Mouse (Mus musculus) cerebral cortex, adult 2 months (tissue): ENCODE data around the gene Cers3.

Experiments
- WGBS: fragments of 180-500 bp; shearing (Covaris S2); methylation state at CpG from one replicate; pipeline ENCODE4 v1.1.7; 2018; 5-methylcytosine and 5-hydroxymethylcytosine counted together

Gene Cers3

DNA sequence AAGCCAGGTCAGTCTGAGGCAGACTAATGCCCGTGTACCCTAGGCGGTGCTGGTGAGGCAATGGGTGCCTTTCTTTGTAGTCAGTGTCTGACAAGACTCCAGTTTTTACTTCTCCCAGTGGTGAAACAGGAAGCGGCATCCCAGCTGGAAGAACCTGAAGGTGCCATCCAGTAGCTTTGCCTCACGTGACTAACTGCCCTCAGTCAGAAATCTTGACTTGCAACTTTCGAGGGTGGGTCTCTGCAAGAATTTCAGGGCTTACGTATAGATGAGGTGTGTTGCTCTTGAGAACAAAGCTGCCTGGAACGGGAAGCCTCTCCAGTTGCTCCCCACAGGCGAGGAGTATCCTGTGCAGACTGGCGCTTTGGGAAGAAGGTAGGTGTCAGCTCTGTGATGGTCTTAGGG lies at the start of gene Cers3:
Gene Cers3, plus strand, starts transcription at position 128 of the 405 bp plus-strand sequence.
- WGBS = 85% methylated on average over 9 of the region's 9 CpGs

DNA sequence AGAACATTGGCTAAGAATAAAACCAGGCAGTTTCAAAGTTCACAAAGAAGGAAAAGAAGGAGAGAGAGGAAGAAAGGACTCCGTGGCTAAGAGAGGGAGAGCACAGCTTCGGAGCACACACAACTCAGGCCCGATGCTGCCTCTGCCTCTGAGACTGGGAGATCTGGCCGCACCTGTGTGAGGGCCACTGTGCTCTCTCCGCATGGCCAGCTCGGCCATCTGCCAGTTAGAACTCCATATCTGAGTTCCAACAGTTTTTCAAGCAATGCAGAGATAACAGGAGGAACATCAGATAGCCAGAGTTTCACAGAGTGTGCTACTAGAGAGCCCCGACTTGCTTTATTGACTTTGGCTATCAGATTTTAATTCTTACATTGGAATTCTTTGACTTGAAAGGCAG lies 48.8 kb upstream of the Cers3 start:
- 76% methylated on average over 7 of the region's 7 CpGs for WGBS

DNA sequence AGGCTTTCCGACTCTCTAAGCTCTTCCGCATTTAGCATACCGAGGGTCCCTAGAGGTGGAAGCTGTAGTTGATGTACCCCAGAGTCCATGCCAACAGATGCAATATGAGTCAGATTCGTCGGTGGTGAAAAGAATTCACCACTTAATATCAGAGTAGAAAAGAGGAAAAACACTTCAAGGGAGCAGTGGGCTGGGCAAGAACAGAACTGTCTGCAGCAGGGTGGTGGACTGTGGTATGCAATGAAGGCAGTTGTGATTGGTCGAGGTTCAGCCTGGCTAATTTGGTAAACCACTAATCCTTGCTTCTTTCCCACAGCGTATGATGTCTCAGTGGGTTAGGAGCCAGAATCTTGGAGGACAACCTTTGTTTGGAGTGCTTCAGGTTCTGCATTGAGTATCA lies 40.6 kb upstream of the Cers3 start:
- WGBS = 89% methylated on average over 7 of the region's 7 CpGs

DNA sequence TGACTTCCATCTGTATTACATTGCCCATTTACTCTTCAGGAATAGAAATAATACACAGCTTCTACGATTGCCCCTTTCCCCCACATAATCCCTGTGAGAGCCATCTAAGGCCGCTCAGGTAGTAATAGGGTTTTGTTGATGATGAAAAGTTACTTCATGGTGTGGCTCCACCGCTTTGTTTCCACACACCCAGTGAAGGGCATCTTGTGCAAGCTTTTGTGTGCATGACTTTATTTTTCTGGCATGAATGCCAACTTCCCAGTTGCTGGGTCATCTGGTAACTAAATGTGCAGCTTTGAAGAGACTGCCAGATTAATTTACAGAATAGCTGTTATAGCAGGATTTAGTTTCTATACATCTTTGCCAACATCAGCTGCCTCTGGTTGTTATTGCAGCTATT lies 38.7 kb upstream of the Cers3 start:
- WGBS = 88% methylated on average over 3 of the region's 3 CpGs

DNA sequence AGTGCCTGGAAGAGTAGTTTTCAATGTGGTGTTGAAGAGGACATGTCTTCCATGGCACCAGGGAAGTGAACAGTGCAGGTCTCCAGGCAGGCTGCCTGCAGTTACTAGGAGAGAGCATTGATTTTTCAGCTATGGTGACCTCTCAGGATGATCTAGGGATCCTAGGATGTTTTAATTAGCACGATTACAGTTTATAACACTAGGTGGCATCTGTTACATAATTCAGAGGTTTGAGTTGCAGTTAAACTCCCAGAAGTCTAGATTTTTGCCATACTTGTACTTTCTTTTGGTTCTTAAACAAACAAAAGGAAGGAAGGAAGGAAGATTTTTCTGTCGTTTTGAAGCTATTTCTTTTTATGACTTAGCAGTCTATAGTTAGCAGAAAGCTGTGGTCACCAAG lies 32.1 kb upstream of the Cers3 start:
- 22% methylated on average over 2 of the region's 2 CpGs for WGBS

DNA sequence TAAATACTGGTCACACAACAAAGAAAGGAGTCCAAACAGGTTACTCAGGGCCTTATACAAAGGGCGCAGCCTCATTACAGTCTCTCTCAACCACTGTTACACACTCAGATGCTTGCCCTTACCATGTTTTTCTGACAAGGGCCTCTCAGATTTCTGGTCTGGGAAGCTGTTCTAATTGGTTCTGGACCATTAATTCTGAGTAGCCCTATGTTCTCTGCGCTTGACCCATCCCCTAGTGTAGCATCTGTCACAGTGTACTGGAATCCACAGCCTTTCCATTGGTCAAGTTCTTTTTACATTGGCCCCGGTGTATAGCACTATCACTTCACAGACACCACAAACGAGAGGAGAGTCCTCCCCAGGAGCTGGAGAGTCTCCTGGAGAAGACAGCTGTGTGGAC lies 18.8 kb upstream of the Cers3 start:
- WGBS = 90% methylated on average over 4 of the region's 4 CpGs

DNA sequence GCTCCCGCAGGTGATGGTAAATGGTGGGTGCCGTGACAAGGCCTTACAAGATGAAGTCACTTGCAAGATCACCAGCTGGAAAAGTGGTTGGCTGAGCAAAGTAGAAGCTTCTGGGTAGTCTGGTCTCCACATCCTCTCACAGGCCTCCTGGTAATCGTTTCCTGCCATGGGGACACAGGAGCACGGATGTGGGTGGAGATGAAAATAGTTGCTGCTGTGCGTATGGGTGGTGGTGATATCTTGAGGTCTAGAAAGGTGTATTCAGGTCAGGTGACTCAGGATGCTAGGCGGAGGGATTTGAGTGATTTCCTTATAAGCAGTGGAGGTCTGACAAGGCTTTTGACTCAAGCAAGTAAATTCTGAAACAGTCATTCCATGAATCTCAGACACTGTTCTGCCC lies 18.4 kb upstream of the Cers3 start:
- 77% methylated on average over 6 of the region's 6 CpGs for WGBS

DNA sequence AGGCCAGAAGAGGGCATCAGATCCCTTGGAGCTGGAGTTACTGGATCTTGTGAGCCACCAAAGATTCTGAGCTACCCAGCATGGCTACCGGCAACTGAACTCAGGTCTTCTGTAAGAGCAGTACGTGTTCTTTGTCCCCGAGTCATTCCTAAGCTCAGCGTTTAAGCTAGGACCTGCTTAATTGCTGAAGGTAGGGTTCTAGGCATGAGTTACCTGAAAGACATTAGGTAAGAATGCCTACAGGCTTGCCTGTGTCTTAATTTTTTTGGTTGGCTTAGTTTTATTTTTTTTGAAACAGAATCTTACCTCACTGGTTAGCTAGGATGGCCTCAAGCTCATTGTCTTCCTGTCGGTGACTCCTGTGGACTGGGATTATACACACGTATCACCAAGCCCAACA lies 15.2 kb upstream of the Cers3 start:
- WGBS = 96% methylated on average over 6 of the region's 6 CpGs

DNA sequence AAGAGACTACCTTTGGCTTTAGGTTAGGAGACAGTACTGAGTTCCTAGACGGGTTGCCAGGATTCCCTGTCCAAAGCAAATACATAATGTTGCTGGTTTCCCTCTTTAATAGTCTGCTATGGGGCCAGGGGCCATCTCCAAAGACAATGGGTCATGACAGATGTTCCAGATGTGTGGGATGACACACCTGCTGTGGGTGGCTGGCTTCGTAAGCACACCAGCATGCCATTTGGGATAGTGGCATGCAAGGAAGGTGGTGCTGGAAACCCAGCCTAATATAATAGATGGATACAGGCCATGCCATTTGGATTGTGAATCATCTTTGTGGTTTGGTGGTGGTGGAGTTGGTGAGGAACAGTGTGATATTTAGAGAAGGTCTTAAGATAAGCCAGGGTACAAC lies 14.1 kb upstream of the Cers3 start:
- WGBS = 94% methylated on average over 2 of the region's 2 CpGs

DNA sequence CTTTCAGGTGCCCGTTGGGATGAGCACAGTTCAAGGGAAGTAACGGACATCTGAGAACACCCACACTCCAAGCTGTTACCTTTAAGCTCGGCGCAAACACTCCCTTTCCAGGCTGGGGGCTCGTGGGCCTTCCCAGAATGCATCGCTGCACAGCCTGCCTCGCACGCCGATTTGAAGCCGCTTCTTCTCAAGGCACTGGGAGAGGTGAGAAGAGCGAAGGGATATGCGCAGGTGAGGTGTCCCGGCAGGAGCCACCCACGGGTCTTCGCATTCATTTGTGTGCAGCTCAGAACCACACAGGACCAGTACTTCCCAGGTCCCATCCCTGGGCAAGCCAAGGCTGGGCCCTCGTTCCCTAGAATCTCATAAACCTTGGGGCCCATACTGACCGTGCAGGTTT lies 9.9 kb upstream of the Cers3 start:
- 96% methylated on average over 17 of the region's 17 CpGs for WGBS

DNA sequence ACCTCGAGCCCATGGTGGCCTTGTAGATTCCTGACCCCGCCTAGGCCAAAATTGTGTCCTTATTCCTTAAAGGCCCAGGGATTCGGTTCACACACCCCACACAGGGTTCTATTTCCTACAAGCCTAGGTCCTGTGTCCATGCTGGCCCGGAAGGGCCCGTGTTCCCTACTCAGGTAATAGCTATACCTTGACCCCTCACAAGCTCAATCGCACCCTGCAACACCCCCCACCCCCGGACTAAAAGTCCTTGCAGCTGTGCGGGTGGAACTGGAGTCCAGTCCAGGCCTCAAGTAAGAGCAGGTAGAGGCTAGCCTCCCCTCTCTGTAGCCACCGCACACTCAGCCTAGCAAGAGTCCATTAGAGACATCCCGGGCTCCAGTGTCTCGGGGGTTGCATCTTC lies 9.4 kb upstream of the Cers3 start:
- 96% methylated on average over 11 of the region's 11 CpGs for WGBS

DNA sequence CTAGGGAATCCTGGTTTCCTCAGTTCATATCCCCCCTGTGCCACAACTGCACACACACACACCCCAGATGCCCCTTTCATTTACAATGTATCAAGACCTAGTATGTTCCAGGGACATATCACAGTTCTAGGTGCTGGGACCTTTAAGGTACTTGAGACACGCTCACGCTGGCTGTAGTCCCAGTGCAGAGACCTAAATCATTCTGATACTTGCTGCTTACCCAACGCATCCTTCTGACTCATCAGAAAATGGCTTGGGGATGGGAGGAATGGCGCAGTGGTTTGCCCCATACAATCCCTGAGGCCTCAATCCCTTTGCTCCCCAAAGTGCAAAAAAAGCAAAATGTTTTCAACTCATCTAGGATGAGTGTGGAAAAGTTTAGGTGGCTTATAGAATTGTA lies 8.8 kb upstream of the Cers3 start:
- WGBS = 96% methylated on average over 4 of the region's 4 CpGs

DNA sequence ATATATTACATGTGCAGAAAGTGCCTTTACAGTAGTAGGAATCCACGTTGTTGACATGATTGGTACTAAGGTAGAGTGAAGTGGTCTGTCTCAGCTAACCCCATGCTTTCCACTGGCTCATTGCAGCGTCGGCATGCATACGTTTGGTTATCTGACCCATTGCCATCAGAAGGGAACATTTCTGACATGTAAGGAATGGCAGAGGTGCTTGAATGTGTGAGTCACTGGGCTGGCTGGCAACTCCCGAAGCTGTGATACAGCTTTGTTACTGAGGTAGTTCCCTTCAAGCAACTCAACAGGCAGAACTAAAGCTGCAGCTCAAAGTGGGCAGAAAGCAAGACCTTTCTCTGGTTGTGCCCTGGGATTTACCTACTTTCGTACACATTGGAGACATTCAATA lies 8.3 kb upstream of the Cers3 start:
- 90% methylated on average over 6 of the region's 6 CpGs for WGBS

DNA sequence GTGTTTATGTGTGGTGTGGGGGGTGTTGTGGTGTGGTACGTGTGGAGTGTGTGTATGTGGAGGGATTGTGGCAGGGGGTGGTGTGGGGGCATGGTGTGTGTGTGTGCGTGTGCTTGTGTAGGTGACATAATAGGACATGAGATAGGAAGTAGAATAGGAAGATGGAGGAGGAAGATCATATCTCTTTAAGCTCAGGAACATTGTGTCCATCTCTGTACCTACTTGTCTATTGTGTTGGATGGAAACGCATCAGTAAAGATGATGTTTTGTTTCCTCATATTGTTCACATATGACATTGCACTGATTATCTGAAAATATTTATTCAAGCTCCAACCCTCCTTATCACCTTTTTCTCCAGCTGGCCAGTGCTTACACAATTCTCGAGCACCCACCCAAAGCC lies 5.9 kb upstream of the Cers3 start:
- WGBS = 89% methylated on average over 4 of the region's 4 CpGs

DNA sequence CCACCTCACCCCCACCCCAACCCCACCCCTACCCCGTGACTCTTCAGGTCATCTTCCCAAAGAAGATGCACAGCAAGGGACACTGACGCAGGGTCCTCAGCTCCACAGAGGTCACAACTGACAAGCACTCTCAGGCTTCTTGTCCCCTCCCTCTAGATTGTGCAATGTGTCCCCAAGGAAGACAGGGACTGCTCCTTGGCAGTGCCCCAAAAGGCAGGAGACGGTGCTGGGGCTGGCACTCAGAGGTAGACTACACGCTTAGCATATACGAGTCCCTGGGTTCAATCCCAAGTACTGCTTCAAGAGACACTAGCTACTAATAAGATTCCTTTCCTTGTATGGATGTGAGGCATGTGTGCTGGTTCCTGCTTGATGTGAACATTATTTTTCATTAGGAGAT lies 2.3 kb upstream of the Cers3 start:
- 79% methylated on average over 5 of the region's 5 CpGs for WGBS

DNA sequence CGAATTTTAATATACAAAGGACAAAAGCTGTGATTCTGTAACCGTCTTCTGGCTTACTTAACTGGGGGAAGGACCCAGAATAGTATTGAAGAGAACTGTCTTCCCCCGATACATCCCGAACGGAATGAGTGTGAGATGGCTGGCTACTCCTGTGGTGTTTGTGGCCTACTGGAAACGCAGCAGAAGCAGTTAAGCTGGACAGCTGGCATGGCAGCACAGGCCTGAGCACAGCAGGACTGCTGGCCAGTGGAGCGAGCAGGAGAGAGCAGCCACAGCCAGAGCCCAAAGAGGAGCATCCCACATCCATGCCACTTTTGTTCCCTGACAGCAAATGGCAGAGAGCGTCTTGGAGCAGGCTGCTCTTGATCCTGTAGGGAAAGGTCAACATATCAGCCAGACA lies 1.9 kb upstream of the Cers3 start:
- 86% methylated on average over 8 of the region's 8 CpGs for WGBS

DNA sequence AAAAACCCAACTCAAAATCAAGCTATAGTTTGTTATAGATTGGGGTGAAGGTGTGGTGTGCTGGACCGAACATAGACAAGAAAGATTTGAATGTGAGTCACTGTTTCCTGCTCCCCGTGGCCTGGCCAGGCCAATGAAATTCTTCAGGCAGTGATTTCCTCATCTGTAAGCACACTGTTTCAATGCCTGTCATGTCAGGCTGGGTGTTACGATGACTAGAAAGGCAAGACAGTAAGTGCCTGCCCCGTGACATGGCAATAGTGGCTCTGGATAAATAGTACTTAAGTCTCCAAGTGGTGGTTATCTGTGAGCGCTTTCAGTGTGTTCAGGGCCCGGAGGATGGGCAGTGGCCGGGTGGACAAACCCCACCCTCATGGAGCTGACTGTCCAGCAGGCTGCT lies 3.7 kb downstream of the Cers3 start:
- WGBS = 80% methylated on average over 7 of the region's 7 CpGs

DNA sequence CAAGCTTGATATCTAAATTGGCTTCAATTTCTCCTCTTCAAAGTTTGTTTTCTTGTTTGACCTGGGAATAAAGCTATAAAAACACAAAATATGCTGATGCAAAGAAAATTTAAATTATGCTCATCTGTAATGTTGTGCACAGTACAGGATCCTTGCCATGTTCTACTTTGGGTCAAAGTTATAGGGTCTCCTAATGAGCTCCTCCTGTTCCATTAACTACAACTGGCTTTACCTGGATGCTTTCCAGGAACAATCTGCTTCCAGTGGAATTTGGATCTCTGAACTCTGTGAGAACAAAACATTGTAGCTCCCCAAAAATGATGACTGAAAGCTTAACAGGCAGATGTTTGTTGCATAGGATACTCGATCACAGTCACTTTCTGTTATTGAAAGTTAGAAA lies 6.7 kb downstream of the Cers3 start:
- 80% methylated on average over 1 of the region's 1 CpGs for WGBS

DNA sequence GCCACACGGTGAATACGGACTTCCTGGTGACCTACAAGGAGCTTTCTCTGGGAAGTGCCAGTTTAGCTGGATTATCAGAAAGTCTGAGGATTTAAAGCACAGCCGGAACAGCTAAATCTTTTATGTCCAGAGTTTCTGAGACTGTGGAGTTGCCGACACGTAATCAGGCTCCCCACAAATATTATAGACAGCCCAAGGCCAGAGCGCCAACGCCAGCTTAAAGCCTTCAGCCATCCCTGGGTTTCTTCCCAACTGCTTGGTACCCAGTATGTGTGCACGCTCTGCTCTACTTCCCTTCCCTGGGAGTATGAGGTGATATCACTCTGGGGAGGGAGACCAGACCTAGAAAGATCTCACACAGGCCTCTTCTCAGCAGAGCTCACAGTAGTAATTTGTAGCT lies 10.5 kb downstream of the Cers3 start:
- 89% methylated on average over 8 of the region's 8 CpGs for WGBS

DNA sequence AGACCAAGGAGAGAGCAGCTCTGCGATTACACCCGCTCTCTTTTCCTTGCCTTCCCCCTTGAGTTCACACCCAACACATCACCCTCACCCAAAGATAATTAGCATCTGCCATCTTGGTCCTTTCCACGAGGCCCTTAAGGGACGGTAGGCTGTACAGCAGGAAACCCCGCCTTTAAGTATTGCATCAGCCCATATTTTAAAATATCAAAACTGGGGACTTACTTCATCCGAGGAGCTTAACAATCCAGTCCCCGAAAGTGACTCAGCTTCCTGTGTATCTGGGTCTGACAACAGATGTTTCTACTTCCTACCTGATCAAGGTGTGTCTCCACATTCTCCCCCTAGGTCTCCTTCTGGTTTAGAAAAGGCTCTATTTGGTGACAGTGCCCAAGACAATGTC lies 12.3 kb downstream of the Cers3 start:
- 84% methylated on average over 7 of the region's 7 CpGs for WGBS

DNA sequence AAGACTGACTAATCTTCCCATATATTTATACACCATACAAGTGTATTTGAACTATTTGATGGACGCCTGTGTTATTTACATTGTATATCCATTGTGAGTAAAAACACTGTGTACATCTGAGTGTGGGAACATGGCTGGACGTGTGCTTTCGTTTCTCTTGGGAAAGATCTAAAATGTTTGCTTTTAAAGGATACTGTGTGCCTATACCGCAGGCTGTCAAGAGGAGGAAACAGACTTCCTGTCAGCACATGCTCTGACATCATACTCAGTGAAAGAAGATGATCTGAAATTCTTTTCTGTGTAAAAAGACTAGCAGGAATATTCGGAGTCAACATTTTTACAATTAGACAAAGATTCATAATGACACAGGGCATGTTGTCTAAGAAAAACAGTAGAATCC lies 26.6 kb downstream of the Cers3 start:
- WGBS = 66% methylated on average over 5 of the region's 5 CpGs

DNA sequence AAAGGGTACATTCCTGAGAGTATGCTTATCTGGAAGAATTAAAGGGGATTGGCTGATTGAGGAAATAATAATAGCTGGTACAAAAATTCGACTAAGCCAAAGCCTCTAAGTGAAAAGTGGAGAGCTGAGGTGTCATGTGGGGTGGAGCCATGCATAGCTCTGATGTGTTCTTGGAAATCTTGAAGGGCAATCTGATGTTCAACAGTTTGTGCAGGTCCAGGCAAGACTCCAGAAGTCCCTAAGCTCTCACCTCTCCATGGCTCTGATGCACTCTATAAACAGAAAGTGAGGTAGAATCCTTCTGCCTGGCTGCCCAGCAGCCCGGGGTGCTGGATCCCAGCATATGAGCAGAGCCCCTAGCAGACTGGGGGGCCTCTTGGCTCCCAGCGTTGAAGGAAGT lies 27.4 kb downstream of the Cers3 start:
- WGBS = 82% methylated on average over 3 of the region's 3 CpGs

DNA sequence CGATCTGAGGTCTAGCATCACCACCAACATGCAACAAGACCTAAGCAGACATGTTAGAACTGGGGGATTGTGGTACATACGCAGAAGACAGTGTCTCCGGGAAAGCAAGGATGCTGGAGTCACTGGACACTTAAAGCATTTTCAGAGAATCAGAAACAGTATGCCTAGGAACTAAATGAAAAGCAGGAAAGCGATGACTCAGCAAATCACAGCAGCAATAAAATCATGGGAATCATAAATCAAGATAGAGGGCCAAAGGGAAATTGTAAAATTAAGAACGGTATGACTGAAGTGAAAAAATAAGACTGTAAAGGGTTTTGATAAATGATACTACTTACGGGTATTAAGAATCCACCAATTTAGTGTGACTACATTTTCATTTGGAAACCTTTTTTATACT lies 27.9 kb downstream of the Cers3 start:
- 94% methylated on average over 6 of the region's 6 CpGs for WGBS

DNA sequence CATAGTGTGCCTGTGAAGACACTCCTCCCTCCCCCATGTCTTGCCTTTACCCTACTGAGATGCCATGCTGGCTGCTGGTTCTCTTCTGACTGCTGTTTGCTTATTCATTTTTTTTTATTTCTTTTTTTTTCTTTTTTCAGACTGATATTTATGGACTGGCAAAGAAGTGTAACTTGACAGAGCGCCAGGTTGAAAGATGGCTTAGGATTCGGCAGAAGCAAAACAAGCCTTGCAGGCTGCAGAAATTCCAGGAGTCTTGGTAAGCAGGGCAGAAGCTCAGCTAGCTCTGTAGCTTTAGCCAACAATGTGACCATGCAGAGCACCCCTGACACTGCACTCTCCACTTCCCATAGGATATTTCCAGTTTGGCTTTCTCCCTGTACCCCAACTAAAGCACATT lies 36.1 kb downstream of the Cers3 start:
- 48% methylated on average over 2 of the region's 2 CpGs for WGBS
